Mouse (Mus musculus) embryo, embryonic 10.5 days (tissue): Measurements from ENCODE around the gene Oaz2.
A peak's percentile ranks its signal among the peaks of the same experiment; 100 is the strongest.

Source experiments
- DNase-seq: peaks from one replicate; pipeline ENCODE4 v3.0.0-alpha.2; 2015; ENCODE audit warnings: low spot score

Oaz2 gene

DNA sequence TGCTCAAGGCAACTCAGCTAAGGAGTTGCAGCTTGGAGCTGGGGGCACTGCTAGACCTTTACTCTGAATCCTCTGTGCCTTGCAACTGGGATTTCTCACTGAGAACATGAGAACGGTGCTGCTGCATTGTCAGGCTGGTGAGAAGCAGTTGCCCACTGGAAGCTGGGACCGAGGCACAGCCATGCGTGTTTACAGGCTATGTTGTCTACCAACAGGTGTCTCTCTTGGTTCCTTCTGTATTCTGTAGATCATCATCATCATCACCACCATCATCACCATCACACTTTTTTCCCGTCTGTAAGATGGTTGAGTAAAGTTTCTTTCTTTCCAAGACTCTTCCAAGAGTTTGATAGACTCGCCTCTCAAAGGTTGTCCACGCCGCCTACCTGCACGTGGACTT, at the start of gene Oaz2:
Gene Oaz2 (plus strand): TSS at position 301 of the 400 bp plus-strand sequence.
- DNase-seq = no peak

DNA sequence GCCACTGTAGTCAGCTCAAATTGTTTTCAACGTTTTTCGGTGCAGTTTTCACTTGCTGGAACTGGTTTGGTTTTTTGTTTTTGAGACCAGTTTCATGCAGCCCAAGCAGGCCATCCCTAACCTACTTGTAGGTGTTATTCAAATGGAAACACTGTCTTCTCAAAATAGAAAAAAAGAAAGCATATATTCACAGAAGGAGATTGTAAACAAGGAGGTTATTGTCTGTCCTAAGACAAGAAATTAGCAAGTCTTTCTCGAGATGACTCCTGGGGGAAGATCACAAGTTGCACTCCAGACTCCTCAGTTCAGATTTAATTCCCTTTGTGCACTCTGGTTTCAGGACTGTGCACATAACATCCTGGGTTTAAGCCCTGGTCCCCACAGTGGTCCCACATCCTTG, 48.5 kb upstream of the Oaz2 start:
- DNase-seq = no peak

DNA sequence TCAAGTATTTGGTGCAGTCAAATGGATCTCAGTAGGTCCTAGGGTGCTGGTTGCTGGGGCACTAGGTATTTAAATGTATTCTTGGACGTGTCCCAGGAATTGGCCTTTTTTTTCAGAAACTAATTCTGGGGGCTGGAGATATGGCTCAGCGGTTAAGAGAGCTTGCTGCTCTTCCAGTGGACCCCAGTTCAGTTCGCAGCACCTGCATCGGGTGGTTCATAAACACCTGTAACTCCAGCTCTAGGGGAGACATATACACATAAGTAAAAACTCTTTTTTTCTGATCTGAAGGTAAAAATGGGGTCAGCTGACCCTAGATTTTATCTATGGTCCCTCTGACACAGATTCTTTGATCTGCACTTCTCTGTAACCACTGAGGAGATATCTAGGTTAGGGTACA, 46.6 kb upstream of the Oaz2 start:
- no peak for DNase-seq

DNA sequence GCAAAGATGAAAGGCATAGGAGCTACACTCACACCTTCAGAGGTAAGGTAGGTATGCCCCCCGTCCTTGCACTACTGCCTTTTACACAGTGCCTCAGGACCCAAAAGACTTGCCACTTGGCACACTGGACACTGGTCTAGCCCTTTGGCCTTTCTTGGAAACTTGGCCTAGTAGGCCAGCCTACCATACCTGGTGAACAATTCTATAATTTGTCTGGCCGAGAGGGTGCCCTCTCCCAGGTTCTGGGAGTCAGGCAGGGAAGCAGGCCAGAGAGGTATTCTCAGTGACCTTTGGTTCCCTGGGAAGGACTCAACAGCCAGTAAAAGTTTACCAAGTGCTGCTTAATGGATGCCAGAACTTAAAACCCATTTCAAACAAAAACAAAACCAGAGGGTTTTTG, 46.1 kb upstream of the Oaz2 start:
- DNase-seq = no peak

DNA sequence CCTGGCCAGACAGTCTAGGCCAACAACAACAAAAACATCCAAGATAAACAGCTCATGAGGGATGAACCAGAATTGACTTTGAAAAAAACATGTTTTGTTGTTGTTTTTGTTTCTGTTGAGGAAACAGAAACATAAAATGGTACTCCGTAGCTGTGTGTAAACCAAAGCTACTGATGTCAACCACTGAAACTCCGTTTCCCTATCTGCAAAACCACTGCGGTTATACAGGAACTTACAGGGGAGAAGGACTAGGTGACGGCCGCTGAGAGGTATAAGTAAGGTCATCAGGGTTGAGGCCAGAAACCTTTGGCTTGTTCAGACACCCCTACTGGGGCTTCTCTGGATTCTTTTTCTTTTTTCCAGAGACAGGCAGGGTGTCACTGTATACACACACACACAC, 45.0 kb upstream of the Oaz2 start:
- DNase-seq = no peak

DNA sequence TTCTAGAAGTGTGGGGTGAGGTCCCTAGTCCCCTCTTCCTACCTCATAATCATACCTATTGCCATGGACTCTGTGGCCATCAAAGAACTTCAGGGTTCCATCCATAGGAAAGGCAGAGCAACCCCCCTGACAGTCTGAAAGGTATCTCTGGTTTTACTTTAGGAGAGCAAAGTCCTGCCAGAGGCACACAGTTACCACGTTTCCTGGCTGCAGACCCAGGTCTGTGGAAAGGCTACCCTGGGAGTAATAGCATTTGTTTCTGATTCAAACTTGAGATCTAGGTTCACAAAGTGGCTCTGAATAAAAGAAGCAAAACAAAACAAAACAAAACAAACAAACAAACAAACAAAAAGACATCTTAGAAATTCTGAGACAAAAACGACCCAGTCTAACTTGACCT, 43.5 kb upstream of the Oaz2 start:
- DNase-seq = no peak

DNA sequence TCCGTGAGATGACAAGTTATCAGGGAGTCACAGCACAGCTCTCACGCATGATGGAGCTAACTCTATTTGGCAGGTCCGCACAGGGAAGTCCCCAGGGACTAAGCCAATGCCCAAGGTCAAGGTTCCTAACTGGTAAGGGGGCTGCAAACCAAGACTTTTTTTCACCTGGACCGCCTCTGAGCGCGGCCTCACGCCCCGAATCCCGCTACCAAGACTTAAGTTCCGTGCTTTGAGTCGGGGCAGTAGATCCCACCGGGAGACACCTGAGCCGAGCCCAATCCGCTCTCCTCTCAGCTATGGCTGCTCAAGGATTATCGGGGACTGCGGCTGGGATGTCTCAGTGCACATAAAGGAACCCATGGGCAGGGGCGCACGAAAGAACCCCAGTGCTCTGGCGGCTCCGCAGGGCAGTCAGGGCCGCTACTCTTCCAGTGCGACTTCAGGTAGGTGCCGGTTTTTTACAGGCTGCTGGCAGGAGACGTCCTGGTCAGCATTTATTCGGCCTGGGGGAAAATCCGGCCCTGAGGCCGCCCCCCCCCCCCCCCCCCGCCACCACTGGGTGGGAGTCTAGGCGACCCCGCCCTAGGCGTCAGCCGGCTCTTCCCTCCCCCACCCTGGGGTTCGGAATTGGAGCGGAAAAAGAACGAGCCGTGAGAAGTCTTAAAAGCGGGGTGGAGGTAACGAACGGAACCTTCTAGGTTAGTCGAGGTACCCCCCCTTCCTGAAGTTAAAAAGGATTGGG, 38.6 kb upstream of the Oaz2 start, which contains the start of gene Rbpms2:
Gene Rbpms2 (plus strand): TSS at position 624 of the 742 bp plus-strand sequence.
- DNase-seq = peak; percentile 43

DNA sequence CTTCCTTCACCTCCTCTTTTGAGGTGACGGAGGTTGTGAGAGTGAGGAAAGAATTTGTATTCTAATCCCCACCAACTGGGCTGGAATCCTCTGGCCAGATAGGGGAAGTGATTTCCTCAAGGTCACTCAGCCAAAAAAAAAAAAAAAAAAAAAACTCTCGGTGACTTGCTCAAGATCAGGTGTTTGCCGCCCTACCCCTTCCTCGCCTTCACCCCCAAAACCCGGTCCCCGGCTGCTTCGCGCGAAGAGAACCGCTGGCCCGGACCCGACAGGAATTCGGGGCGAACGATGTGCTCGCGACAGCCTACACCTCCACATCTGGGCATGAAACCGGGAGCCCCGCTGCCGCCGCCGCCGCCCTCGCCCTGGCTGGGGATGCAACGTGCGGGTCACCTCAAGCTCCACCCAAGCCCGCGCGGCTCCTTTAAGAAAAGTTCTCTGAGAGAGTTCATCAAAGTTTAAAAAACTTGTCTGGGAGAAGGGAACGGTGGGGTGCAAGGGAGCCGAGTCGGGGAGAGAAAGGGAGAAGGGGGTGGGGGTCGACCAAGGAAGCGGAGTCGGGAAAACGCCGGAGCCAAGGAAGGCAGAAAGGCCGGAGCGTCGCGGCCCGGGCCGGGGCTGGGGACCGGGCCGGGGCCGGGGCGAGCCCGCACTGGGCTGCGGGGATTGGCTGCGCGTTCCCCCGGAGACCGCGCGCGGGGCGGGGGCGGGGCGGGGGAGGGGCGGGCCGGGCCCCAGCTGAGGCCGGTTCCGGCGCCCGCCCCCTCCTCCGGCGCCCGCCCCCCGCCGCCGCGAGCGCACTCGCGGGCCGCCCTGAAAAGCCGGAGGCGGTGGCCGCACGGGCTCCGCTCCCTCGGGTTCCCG, 37.8 kb upstream of the Oaz2 start:
- DNase-seq = peak; percentile 77

DNA sequence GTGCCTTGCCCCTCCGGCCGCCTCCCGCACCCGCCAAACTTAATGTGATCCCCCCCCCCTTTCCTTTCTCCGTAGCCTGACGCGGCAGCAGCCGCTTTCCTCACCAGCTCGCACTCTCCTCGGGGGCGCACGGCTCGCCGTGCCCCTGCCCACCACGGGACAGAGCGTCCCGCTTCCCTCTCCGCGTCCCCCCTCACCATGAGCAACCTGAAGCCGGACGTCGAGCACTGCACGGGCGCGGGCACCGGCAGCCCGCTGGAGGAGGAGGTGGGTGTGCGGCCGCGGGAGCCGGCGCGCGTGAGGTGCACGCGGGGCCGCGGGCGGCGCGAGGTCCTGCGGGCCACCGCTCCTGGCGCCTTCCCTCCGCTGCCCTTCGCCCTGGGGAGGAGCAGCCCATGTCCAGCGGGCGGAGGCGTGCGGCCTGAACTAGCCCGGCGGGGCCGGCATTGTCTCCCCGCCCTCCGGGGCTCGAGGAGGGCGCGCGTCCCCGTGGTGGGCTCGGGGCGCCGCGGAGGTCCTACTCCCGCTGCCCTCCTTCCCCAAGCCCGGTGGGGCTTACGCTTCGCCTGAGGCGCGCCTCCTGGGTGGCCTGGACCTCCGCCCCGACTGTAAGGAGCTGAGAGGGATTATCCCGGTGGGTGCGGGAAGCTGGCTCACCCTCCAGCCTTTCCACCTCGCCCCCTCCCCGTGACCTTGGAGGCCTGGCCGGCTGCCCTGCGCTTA, 37.0 kb upstream of the Oaz2 start:
- peak; percentile 59 for DNase-seq

DNA sequence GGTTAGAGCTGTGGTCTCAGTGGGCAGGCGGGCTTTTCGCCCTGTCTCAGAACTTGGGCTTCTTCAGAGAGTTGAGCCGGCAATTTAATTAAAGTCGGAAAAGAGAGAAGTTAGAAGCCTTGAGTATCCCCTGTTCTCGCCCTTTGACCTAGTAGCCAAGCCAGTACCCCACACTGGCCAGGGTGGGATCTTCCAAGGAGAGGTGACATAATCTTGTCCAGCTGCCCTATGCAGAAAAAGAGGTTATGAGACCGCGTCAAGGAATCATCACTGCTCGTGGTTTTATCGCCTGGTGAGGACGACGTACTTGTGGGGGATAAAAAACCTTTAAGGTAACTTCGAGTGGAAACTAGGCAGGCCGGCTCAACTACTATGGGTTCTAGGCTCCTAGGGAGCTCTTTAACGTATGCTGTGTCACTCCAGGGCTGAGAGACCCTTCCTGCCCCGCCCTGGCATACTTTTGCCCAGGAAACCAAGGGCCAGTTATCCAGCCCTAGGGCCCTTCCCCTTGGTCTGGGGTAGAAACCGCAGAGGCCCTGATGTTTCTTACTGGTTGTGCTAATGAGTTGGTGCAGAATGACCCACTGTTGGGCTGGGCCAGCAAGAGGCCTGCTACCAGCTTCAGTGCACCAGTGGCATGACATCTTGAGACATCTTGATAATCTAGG, 36.3 kb upstream of the Oaz2 start:
- peak; percentile 42 for DNase-seq

DNA sequence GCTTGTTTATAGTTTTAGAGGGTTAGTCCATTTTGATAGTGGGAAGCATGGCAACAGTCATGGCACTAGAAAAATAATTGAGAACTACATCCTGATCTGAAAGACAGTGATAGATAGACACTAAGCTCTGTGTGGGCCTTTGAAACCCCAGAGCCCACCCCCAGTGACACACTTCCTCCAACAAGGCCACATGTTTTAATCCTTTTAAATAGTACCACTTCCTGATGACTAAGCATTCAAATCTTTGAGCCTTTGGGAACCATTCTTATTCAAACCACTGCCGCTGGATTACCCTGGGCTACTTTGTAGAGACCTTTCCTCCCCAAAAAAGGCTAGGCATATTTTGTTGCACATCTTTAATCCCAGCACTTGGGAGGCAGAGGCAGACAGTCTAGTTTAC, 32.0 kb upstream of the Oaz2 start:
- no peak for DNase-seq

DNA sequence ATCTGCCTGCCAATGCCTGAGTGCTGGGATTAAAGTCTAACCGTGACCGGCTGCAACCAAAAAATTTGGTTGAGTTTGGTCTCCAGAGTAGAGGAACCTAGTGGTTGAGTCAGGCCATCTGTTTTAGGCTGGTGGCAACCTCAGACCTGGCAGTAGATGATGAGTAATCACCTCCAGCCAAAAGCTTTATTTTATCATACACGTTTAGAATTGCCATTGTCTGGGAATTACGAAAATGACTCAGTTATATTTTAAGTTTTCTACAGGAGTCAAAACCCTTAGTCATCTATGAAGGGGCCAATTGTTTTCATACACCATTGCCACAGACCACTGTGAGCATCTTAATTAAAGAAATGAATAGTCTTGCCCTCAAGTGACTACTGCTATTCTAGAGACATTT, 30.9 kb upstream of the Oaz2 start:
- no peak for DNase-seq

DNA sequence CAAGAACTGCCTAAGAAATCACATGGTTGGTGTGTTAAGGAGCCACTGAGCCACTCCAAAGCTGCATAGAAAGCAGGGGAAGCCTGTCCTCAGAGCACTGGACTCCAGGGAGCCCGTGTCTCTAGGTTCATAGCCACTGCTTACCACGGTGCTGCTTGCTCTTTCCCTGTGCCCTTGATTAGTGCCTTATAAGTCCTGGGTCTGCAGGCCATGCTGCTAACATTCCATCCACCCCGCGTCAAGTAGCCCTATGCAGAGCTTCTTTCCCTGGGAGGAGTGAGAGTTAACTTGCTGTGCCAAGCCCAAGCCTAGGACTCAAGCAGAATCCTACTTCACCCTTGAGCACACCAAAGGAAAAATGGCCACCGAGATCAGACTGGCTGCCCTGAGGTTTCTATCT, 28.7 kb upstream of the Oaz2 start:
- DNase-seq = no peak

DNA sequence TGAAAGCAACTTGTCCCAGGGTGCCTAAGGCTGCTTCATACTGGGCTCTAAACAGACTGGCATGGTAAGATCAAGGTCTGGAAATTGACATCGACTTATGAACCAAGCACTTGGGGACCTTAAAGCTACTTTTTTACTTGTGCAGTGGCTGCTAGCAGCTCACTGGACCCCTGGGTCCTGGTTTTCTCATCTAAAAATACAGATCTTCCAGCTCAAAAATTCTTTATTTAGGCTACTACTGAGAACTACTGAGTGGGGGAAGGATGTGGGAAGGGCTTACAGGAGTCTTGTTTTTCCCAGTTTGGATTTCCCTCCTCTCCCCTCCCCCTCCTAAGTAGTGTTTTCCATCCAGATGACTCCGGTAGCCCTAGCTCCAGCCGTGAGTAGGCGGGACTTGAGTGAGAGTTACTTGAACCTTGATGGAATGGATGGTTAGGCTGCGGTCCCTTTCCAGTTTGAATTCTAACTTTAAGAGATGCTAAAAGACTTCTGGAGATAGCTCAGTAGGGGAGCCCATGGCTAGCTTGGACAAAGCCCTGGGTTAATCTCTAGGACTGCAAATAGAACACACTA, 26.9 kb upstream of the Oaz2 start:
- peak; percentile 83 for DNase-seq

DNA sequence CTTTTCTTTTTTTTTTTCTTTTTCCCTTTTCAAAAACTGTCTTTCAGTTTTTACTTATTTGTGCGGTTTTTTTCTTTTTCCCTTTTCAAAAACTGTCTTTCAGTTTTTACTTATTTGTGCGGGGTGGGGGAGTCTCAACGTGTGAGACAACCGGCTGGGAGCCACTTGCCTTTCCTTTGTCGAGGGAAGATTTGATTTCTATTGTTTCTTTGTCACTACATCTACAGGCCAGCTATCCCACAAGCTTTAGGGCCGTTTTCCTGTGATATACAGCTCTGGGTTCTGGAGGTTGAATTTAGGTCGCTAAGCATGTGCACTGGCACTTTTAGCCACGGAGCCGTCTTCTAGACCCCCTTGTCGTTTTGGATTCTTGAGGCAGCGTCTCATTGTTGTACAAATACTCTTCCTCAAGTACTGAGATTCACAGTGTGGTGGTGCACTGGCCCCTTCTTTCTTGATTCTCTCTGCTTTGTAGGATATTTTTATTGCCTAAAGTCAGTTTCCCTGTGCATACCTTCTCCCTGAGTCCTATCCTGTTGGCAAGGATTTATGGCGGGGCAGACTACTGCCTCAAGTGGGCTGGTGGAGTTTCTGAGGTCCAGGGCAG, 26.3 kb upstream of the Oaz2 start:
- peak; percentile 22 for DNase-seq

DNA sequence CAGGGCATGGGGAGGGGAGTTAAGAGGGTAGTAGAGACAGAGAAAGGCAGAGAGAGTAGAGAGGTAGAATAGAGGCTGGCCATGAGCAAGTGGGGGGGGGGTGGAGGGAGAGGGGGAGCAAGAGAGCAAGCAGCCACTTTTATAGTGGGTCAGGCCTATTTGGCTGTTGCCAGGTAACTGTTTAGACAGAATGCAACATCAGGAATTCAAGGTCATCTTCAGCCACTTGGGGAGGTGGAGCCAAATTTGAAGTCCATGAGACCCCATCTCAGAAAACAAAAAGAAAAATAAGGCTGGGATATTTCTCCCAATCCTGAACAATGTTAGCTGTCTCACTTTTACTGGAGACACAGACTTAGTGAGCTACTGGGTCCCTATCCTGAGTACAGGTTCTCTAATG, 25.3 kb upstream of the Oaz2 start:
- no peak for DNase-seq

DNA sequence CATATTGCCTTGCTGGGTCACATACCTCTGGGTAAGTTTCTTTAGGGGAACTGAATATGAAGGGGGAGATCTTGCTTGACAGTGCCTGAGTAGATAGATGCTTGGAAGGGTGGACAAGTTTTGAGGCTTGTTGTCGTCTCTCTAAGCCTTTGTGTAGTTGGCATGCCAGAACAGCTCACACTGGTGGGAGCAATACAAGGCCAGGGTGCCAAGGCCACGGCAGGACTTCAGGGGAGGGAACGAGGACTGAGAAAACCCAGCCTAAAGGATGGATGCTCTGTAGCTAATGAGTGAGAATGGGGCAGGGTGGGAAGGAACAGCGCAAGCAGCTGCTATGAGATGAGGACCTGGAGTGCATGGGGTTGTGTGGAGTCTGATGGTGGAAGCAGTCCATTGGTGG, 22.8 kb upstream of the Oaz2 start:
- DNase-seq = no peak

DNA sequence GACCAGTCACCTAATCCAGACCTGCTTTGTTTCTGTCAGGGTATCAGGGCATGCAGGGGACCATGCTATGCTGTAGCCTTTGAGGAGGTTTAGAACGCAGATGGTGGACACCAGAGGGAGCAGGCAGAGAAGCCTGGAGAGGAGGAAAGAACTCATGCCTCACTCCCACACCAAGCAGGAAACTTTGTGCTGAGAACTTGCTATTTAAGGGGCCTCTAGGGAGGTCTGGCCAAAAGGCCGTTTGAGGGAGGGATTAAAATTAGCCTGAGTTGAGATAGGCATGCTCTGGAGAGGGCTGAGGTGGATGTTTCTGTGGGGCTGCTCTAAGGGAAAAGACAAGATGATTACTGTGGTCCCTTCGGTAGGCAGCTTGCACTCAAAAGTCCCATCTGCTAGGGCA, 21.8 kb upstream of the Oaz2 start:
- no peak for DNase-seq

DNA sequence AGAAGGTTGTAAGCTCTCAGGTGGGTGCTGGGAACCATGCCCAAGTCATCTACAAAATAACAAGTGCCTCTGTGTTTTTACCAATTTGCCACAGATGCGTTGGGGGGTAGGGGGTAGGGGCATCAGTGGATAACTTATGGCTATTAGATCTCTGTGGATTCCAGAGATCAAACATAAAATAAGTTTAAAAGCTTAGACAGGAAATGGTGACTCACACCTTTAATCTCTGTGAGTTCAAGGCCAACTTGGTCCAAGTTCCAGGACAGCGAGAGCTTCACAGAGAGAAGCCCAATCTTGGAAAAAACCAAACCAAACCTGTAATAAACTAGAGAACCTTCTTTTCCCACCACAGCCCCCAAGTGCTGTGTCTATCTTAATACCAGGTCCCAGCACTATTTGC, 21.0 kb upstream of the Oaz2 start:
- DNase-seq = no peak

DNA sequence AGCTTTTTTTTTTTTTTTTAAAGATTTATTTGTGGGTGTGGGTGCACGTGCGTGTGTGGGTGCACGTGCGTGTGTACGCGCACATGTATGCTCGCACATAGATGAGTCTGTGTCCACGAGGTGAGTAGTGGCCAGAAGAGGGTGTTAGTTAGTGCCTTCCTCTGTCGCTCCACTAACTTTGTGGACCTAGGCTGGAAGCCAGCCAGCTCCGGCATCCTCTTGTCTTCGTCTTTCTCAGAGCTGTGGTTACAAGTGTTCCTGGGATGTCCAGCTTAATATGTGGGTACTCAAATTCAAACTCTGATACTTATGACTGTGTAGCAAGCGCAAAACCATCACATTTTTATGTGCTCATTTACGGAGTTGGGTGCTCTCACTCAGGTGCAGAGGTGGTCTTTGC, 19.1 kb upstream of the Oaz2 start:
- DNase-seq = no peak

DNA sequence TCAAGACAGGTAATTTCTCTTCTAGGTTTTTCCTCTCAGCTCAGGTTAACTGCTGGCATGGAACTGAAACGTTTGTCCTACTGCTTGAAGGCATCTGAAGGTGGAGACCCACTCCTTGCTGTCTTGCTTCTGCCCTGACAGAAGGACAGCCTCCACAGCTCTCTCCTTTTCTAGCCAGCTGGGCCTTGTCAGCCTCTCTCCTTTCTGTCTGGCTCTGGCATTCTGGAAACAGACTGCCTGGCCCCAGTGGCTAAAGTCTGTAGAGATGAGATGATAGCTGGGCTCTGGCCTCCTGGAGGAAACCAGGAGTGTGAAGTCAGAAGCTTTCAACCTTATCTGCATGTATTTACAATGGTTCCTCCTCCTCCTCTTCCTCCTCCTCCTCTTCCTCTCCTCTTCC, 17.8 kb upstream of the Oaz2 start:
- DNase-seq = no peak
